Mouse (Mus musculus) kidney, postnatal 4 days (tissue): ENCODE measurements around the gene Mcat.
"Not testable (repeated sequence)": the region's sequence is repeated elsewhere in the genome, so short reads cannot be mapped to it uniquely, and the experiment has no call there.

Experiments used
- DNase-seq, 2 experiments: peaks; one replicate each; pipeline ENCODE4 v3.0.0; 2021; ENCODE audit warnings: mixed read lengths in 2 of 2

The Mcat gene

GRCm38 (mm10) chr15:83534960-83535889 lies 28.4 kb downstream of the Mcat start:
- DNase-seq = no peak

DNA sequence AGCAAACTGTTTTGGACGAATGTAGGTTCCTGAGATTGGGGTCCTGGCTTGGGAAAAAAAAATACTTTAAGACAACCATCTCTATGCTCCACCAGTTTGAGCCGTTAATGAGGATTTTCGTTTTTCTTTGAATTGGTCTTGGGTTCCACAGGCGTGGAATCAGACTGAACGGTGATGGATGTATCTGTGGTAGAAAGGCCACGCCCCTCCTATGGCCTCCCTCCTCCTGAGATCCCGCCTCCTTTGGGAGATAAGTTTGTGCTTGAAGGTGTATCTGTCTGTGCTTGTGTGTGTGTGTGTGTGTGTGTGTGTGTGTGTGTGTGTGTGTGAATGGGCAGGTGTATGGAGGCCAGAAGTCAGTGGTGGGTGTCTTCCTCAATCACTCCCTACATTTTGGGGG lies 31.0 kb downstream of the Mcat start:
- DNase-seq = no peak

DNA sequence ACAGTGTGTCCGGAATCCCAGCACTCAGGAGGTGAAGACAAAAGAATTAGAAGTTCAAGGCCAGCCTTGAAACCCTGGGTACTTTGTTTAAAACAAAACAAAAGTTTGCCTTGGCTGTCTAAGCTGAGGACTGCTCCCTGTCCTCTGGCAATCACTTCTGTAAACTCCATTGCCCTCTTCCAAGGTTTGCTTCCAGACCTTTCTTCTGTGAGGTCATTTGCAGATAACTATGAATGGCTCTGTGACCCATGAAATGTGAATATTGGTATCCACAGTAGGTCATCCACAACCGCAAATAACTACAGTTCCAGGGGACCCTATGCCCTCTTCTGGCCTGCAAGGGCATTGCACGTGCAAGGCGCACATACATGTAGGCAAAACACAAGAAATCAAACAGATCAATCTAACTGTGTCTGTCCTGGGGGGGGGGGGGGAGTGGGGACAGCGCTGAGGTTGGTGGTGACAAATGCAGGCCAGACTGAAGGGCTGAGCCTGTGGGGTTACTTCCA lies 31.6 kb downstream of the Mcat start:
- peak in 1 of 2 experiments; percentile 40 for DNase-seq

- peak in 1 of 2 experiments; percentile 42 for DNase-seq
Observed at GRCm38 (mm10) chr15:83530688-83531087, 32.9 kb downstream of the Mcat start.

- DNase-seq = peak; percentile 54 to 75
Observed at GRCm38 (mm10) chr15:83530233-83530632, 33.4 kb downstream of the Mcat start.

- peak; percentile 56 to 71 for DNase-seq
Observed at GRCm38 (mm10) chr15:83529765-83530164, 33.8 kb downstream of the Mcat start.

- DNase-seq = no peak
Observed at GRCm38 (mm10) chr15:83528892-83529291, 34.7 kb downstream of the Mcat start.

DNA sequence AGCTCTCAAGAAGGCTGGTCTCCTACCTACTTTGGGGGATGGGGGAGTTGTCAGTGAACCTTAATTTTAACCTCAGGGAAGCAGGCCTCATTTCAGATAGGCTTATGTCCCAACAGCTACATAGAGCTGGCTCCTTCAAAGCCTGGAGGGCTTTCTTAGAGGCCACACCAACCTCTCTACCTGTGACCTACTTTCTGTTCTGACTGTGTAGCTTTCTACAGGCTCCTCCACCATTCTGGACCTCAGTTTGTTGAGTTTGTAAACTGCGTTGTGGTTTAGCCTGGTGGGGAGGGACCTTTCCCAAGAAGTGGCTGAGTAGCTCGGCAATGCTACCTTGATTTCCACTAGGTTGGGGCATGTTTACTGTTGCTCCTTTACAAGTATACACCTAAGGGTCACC lies 35.8 kb downstream of the Mcat start:
- DNase-seq = no peak

DNA sequence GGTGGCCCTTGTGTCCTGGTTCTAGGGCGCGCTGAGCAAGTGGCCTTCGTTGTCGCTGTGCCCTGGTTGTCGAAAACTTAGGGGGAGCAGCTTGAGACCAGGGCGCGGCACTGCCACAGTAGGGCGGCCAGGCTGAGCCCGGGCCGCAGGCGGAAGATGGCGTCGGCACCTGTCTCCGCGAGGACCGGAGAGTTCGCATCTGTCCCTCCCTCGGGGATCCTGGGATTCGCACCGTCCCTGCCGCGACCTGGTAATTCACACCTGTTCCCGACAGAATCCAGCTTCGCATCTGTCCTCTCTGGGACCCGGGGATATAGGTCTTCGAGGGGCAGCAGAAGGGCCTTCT lies 36.5 kb downstream of the Mcat start:
- DNase-seq = no peak

DNA sequence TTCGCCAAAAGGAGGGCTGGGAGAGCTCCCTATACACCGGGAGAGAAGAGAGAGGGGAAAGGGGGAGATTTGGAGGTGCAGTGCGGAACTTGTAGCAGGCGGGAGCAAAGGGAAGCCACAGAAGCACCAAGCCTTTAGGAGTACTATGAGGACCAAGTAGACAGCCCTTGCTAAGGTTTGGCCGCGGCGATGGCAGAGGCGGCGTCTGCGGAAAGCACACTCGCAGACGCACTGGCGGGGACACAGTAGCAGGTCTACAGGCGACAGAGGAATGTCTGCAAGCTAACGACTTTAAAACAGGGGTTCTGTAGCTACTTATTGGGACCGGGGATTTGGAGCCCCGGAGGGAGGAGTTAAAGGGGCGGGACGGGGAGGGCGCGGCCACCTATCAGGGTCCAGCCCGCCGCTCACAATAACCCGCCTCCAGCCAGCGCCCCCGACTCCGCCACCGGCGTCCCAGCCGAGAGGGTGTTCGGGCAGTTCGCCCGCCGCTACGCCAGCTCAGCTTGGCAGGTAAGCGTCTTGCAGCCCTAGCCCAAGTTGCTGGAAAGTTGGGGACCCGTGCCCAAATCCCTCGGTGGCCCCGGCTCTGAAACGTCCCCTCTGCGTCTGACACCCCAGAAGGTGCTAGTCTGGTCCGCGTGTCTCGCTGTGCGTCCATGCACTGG lies 37.0 kb downstream of the Mcat start, which contains the start of gene Bik:
Bik (plus strand) TSS at position 439 of the 668 bp plus-strand sequence.
- DNase-seq = peak; percentile 73 to 81

DNA sequence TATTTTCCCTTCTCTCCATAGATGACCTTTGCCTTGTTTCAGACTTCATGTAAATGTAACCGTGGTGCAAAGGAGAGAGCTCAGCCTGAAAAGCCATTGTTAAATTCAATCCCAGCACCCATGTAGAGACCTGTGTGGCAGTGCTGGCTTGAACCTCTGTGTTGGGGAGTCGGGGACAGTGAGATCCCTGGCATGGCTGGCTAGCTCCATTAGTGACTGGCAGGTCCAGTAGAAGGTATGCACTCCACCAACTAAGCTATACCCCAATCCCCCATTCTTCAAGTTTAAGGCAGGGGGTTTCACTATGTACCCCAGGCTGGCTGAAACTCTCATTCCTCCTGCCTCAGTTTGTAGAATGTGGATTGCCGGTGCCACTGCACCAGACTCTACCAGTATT lies 39.3 kb downstream of the Mcat start:
- DNase-seq = no peak

DNA sequence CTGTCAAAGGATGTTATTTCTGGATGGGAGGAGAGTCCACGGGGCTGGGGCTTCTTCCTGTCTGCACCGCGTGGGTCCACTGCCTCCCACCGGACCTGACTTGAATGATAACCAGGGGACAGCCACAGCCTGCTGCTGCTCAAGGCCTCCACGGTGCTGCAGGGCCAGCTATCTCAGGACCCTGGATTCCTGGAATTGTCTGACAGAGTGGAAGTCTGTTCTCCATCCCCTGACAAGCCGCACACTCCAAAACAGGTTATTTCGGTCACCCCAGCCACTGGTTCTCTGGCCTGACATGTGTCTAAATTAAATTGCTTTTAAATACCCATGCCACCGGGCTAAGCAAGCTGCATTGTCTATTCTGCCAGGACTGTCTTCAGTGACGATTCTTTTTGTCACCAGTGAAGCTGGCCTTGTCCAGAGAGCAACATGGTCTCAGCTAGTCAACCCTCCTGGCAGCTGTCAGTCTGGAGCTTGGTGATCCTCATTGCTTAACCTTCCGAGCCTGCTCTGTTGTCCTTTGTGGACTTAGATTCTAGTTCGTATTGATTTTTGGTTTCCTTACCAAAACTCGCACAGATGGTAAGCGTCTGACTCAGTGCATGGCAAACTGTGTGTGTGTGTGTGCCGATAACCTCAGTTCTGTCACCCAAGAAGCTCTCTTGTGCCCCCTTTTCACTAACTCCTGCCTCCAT lies 39.8 kb downstream of the Mcat start:
- no peak for DNase-seq

GRCm38 (mm10) chr15:83523196-83523595 lies 40.4 kb downstream of the Mcat start:
- DNase-seq = no peak

GRCm38 (mm10) chr15:83520861-83521382 lies 42.7 kb downstream of the Mcat start:
- no peak for DNase-seq

DNA sequence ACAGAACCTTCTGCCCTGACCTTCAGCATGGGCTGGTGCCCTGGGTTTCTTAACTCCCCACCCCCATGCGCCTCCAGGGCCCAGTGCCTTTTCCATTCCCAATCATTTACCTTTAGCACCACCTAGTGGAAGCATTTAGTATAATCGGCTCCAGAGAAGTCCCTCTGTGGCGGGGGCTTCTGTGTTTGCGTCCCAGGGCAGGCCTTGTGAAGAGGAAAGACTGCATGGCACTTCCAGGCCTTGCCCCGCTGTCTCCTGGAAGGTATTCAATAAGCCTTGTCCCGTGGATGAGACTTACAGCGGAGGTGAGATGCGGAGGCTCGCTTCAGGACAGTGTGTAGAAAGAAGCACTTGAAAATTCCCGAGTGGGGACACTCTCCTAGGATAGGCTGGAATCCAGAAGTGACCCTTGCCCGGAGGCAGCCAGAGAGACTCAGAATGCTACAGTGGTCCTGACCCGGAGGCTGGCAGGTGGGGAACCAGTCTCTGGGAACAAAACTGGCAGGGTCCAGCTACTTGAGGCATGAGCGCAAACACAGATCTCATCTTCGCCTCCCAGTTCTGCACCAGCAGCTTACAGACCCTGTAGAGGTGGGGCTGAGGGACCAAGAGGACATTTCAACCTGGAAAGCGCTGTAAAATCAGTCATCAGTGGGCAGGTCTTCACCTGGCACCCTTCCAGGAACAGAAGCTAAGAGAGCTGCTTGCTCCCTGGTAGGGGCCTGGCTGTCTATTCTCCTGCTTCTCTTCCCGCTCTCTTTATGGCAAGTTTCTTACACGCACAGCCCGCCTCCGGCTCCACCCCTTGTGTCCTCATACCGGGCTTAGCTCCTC lies 45.2 kb downstream of the Mcat start:
- peak; percentile 67 to 81 for DNase-seq

GRCm38 (mm10) chr15:83515018-83515417 lies 48.6 kb downstream of the Mcat start:
- no peak for DNase-seq

- DNase-seq = no peak
Observed at GRCm38 (mm10) chr15:83512489-83513281, 50.9 kb downstream of the Mcat start.

DNA sequence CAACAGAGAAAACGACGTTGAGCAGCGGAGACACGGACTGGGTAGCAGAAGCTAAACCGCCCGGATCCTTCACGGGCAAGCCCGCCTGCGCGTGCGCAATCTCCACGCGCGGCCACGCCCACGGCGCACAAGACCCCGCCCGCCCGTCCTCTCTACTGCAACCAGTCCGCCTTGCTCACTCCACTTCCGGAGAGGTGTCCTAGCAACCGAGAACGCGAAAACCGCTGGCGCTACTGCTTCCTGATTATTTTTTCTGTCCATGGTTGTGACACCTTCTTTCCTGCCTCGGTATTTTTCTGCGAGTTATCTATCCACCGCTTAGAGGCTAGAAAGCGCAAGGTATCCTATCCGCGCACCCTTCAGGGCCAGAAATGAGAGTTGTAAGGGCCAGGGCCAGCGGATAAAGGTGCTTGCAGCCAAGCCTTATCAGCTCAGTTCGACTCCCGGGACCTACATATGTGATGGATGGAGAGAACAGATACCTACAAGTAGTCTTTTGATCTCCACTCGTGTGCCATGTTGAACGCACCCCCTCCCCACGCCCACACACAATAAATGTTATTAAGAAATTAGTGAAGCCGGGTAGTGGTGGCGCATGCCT lies 52.7 kb downstream of the Mcat start, which contains the start of gene Ttll1:
Ttll1 (minus strand) TSS at position 89 of the 601 bp plus-strand sequence.
- peak; percentile 97 to 98 for DNase-seq

- no peak for DNase-seq
Observed at GRCm38 (mm10) chr15:83509950-83510804, 53.4 kb downstream of the Mcat start.

DNA sequence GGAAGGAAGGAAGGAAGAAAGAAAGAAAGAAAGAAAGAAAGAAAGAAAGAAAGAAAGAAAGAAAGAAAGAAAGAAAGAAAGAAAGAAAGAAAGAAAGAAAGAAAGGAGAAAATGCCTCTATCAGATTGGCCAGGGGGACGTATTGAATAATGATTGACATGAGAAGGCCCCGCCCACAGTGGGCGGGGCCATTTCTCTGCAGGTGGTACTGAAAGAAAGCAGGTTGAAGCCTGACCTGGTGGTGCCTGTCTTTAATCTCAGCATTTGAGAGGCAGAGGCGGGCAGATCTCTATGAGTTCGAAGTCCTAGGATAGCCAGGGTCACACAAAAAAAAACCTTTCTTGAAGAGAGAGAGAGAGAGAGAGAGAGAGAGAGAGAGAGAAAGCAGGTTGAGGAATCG lies 62.1 kb downstream of the Mcat start:
- DNase-seq = not testable (repeated sequence)
